Mouse (Mus musculus): Measurements from ENCODE around the gene Iffo2. TPM values are rescaled to one million over a fixed set of nuclear protein-coding genes. Genes with fewer than 3 reads are reported as not detected.
A peak's percentile ranks its signal among the peaks of the same experiment; 100 is the strongest.

Iffo2 gene
- polyA plus RNA-seq, 3 experiments from 2014 or later: 2.7 to 5.1 (median 4.2) TPM

DNA sequence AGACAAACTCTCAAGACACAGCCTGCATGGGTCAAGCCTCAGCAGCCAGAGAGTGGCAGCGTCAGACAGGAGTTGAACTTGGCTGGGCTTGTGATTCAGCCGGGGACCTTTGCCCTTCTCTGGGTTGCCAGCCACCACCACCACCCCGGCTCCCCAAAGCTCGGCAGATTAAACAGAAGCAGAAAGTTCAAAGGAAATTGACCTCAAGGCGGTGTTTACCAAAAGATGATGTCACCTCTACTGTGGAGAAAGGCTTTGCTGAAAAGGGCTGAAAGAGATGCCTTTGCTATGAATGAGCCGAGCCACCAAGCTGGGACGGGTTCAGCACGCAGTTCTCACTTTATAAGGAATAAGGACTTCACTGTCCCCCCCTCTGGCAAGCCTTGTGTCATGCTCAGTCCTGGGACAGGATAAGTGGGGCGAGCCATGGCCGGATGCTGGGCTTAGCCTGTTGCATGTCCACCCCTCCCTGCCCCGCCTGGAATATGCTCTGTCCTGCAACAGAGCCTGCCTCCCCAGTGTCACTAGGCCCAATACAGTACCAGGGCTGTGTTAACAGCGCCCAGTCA, 4.9 kb downstream of the Iffo2 start:
- no peak for ATAC-seq

DNA sequence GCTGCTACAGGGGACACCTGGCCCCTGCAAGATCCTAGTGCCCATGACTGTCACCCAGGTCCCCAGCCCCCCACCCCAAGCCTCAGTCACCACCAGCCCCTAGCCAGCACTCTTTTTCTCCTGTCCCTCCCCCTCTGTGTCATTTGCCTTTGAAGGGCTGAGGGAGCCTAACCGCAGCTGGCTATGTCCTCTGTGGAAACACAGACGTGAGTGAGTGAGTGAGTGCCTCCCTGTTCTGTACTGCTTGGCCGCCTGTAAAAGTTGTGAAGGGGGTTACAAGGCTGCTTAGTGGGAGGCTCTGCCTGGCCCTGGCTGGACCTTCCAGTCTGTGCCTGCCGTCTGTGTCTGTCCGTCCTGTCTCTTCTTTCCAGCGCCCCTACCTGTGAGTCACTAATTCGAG, 5.4 kb downstream of the Iffo2 start:
- no peak for ATAC-seq

DNA sequence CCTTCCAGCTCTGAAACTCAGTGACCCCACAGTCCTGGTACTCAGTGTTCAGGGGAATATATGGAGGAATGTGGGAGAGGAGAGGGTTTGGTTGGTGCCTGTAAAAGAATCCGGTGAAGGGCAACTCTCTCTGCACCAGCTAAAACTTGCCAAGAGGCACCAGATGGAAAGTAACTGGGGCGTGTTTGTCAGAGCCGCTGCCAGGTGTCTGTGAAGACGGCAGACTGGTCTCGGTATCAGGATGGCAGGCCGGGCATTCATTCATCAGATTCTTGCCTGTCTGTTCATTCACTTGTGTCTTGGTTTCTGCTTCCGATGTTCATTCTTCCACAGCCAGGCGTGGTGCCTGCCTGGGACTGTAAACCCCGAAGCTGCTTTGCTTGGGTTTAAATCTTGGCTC, 6.4 kb downstream of the Iffo2 start:
- ATAC-seq: no peak

DNA sequence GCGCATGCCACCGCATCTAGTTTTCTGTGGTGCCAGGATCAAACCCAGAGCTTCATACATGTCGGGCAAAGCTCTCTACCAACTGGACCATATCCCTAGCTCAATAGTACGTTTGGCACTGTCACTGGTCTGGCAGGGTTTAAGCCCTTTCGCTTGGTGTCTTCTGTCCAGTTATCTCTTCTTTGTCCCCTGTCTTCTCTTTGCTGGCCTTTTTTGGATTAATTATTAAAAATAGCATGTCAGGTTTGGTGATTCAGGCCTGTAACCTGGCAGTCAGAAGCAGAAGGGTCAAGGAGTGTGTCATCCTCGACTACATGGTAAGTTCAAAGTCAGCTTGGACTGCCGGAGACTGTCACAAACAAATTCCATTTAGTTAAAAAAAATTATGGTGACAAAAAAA, 10.4 kb downstream of the Iffo2 start:
- ATAC-seq: no peak

DNA sequence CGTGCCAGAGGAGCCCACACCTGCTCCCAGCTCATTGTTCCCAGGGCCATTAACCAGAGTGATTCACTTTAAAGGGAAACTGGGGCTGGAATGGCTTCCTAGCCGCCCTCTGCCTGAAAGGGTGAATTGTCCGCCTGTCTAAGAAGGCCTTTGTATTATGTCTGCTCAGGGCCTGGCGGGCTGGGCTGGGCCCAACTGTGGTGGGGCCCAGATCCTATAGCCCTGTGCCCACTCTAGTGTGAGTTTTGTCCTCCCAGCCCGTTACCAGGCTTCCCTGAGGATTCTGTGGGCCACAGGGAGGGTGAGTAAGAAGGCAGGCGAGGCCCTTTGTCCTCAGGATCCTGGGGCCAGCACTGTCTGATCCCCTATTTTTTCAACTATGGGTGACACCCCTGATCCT, 15.4 kb downstream of the Iffo2 start:
- no peak for ATAC-seq

DNA sequence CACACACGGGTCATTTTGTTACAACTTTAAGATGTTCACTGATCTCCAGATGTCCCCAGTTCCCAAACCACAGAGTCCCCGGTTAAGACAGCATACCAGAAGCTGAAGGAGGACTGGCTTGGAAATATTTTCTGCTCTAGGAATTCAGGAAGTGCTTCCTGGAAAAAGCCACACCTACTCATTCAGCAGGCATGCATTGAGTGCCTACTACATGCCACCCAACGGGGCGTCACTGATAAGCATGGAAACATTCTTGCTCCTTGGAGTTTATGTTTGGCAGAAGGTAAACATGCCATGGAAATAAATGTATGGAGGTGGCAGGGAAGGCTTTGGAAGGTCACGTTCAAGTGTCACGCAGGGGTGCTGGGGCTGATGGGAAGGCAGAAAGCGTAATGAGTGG, 19.1 kb downstream of the Iffo2 start:
- no peak for ATAC-seq

DNA sequence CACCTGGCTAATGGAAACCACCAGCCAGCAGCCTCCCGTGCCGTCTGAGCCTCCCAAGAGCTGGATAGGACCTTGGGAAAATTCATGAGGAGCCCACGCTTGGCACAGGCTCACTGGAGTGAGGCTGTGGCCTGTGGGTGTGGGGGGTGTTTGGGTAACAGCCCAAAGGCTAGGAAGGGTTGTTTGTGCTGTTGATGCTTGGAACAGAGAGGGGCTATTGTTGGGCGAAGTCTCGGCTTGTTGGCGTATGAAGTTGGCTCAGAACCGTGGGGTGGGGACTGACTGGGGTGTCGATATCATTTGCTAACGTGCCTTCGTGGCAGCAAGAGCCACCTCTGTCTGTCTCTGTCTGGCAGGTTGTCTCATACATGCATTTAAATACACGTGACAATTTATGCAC, 24.9 kb downstream of the Iffo2 start:
- no peak for ATAC-seq

DNA sequence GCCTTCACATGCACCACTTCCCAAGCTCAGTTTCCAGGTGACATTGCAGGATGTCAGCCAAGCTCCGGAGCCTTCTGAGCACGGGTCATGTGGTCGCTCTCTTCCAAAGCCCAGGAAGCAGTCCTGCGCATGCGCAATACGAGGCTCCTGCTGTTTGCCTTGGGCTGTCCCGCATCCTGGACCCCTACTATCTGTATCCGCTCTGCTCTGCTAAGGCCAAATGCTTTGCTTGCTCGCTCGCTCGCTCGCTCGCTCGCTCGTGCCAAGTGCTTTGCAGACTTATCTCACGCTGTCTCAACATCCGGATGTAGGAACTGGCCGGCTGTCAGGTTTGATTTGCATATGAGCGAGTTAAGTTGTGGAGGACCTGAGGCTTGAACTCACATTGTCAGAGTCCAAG, 25.6 kb downstream of the Iffo2 start:
- no peak for ATAC-seq

DNA sequence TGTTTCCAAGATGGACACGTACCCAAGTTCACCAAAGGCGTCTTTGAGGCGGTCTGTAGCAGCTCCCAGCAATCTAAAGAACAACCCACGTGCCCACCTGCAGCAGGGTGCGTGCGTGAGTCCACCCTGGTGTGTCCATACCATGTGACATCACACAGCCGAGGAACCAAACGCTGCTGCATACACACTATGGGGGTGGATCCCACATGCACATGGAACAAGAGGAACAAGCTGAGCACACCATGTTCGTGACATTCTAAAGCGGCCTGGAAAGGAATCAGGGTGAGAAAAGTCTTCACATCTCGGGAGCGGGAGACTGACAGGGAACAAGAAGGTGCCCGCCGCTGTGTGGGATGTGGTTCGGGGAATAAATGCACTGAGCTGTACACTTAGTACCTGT, 38.0 kb downstream of the Iffo2 start:
- no peak for ATAC-seq

DNA sequence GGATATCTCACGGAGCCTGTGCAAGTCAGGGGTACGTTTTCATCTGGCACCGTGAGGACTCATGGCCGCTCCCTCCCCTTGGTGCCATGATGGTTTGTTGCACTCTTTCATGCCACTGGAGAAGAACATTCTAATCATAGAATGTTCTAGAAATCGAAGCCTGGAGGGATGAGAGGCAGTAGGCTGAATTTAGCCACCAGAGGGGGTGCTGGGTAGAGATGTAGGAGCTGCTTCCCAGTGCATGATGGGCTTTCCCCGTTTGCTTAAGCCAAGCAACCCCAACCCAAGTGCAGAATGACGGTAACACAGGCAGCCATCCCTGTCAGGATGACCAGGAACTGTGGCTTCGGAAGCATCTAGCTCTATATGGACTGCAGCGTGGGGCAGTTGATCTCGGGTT, 40.4 kb downstream of the Iffo2 start:
- ATAC-seq: no peak

DNA sequence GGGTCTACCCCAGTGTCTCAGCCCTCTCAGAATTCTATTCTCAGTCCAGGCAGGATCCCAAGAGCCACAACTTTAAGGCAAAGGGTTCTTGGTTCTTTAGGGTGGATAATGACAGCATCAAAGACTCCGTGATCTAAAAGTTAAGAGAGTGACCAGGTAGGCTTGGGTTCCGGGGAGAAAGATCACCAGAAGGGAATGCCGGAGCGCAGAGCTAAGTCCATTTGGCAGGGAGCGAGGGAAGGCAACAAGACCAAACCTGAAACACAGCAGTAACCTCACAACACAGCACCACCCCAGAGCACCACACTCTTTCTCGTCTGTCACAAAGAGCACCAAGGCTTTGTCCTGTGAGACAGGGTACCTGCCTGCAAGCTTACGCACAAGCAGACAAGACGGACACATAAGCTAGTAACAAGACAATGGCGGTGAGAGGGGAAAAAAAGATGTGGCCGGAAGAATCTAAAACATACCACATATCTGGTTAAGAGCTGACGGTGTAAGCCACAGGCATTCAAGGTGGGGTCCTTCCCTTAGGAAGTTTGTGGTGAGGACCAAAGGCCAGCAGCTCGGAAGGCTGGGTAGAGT, 42.7 kb downstream of the Iffo2 start:
- ATAC-seq: no peak

DNA sequence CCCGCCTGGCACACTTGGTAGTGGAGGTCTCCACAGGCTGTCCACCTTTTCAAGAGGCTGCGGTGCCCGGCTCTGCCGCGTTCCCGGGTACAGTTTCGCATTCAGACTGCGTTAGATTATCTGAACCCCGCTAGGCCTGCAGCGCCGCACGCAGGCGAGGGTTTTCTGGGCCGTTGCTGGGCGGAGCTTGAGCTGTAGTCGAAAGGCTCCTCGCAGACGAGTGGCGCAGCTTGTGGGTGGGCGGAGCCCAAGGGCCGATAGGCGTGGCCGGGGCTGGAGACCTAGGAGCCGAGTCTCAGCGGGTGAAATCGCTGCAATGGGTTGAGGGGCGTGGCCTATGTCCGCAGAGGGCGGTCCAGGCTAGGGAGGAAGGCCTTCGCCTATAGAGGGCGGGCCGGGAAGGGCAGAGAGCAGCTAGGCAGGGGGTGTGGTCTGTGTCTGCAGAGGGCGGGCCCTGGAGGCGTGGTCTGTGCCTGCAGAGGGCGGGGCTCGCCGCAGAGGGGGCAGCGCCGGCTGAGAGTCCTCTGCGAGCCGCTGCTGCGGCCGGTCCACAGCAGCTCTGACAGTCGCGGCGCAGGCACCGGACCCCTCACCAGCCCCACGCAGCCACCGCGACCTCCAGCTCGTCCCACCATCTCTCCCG, 43.9 kb downstream of the Iffo2 start:
- peak; percentile 83 for ATAC-seq

DNA sequence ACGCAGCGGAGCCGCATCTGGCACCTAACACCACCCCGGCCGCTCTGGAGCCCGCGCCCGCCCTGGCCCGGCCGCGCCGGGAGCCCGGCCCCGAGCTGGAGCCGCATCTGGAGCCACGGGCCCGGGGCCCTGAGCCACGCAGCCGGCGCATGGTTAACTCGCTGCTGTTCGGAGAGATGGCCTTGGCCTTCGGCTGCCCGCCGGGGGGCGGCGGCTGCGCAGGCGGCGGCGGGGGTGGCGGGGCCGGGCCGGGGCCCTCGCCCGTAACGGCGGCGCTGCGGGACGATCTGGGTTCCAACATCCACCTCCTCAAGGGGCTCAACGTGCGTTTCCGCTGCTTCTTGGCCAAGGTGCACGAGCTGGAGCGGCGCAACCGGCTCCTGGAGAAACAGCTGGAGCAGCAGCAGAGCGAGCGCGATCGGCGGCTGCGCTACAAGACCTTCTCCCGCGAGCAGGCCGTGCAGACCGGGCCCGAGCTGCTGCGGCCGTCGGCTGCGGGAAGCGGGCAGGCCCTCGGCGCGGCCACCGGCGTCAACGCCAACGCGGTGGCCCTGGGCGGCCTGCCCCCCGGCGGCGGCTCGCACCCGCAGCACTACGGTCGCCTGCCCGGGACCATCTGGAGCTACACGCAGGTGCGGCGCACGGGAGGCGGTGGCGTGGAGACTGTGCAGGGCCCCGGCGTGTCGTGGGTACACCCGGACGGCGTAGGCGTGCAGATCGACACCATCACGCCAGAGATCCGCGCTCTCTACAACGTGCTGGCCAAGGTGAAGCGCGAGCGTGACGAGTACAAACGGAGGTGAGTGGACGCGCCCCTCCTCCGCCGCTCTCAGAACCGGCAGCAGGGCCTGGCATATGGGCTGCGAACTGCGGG, 44.7 kb downstream of the Iffo2 start:
- ATAC-seq: peak; percentile 8

DNA sequence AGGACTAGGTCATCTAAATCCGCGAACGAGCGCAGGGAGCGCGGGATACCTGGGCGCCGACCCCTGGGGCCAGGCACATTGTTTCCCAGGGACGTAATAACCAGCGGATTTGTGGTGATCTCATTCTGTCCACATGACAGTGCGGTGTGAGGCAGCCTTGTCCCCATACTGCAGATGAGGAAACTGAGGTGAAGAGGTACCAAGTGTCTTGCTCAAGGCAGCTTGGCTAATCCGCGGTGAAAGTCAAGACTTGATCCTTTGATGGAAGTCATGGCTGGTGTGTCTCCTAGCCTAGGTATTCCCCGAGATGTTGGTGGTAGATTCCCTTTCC, 45.3 kb downstream of the Iffo2 start:
- ATAC-seq: no peak

DNA sequence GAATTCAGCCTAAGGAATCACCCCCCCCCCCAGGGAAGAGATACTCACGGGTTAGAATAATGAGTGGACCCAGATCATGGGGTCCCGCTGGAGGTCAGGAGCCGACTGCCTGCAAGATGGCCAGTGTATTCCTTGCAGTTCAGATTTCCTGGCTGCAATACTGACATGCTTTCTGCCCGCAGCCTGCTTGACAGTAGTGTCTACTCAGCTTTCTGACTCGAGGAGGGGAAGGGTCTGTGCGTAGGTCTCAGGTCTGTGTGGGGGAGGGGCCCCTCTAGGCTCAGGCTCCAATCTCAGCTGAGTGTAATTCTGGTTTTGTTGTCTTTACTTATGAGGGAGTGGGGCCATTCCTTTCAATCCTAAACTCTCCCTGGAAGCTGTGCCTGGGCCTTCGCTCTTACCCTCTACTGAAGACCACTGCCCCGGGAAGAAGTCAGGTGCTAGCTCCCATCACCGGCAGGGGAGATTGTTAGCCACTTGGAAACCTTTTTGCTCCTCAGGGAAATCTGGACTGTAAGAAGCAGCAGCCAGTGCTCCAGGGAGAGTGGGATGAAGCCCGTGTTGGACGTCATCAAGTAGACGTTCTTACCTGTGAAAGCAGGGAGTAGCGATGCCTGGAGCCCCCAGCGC, 46.0 kb downstream of the Iffo2 start:
- ATAC-seq: no peak

DNA sequence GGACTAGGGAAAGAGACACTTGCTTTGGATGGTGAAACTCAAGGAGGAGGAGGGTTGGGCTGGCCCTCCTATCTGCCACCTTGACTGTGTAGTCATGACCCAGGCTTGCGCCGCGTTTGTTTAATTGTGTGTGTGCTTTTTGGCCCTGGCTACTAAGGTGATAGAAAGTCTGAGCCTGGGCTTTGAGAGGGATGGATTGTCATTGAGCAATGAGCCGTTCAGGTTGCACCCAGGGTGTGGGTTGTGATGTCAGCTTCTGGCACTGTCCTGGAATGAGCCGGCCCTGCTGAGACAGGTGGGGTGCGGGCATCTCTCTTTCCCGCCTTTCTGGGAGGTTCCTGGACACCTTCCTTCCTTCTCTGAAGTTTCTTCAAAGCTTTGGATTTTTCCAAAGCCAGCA, 46.7 kb downstream of the Iffo2 start:
- ATAC-seq: no peak

DNA sequence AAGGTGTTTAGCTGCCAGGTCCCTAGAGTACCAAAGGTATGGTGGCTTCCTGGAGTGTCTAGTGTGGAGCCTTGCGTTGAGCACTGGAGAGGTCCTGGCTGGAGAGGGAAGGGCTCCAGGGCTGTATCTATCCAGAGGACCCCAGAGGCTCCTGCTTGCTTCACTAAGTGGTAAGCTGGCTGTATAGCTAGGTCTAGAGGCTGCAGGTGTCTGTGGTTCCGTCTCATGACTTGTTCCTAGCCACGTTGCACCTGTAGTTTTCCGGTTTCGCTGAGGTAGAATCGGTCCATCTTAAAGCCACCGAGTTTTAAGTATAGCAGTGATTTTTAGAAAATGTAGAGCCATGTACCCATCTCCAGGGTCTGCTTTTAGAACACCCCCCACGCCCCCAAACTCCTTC, 48.0 kb downstream of the Iffo2 start:
- ATAC-seq: no peak

DNA sequence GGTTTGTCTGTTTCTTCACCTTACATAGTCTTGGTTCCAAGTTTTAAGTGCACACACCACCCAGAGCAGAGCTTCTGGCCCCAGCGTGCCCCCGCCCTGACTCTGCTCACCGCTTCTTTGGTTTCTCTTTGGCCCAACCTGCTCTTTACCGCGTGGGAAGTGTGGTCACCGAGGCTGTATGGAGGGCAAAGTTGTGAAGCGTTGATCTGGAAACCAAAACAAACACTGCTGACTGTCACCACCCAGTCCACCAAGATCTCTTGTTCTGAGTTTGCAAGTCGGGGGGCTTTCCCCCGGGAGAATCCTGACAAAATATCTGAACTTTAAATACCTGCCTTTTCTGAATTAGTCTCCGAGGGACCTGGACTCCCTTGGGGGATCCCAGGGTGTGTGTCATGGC, 48.7 kb downstream of the Iffo2 start:
- ATAC-seq: peak; percentile 48

DNA sequence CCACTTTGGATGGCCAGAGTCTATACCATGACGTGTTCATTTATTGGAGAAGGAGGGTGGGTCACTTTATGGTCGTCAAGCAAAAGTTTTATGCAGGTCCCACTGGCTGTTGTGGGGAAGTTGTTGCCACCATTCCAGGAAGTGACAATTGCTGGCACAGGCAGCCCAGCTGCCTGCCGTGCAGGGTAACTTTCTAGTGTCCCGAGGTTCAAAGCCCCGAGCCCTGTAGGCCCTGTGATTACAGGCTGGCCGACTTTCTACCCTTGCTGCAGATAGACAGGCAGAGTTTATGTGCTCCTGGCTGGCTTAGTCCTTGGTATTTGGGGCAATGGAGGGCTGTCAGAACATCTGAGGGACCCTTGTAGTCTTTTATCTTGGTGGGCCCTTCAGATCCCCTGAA, 49.1 kb downstream of the Iffo2 start:
- peak; percentile 15 for ATAC-seq

DNA sequence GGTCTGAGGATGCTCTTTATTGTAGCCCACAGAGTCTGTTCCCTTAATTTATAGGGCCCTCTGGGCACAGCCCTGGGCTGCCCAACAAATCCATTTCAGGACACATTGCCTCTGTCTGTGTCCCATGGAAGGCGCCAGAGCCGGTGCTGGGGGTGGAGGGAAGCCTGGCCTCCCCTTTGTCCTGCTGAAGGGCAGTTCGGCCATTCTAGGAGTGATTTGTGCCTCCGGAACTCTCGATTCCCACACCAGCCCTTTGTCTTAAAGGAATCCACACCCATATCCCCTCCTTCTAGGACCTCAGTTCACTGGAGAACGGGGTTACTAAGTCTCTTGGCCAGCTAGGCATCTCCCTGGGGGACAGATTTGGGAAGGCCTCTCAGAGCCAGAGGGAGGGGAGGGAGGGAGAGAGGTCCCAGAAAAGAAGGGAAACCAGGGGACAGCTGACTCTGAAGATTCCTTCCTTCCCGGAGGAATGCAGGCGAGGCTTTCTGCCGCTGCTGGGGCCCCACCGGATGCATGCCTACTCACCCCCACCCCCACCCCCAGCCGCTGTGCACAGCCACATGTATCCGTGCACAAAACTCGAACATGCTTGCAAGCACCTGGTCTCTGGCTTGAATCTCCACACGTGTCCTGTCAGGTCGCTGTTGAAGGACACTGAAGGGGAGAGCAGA, 50.5 kb downstream of the Iffo2 start:
- ATAC-seq: no peak

DNA sequence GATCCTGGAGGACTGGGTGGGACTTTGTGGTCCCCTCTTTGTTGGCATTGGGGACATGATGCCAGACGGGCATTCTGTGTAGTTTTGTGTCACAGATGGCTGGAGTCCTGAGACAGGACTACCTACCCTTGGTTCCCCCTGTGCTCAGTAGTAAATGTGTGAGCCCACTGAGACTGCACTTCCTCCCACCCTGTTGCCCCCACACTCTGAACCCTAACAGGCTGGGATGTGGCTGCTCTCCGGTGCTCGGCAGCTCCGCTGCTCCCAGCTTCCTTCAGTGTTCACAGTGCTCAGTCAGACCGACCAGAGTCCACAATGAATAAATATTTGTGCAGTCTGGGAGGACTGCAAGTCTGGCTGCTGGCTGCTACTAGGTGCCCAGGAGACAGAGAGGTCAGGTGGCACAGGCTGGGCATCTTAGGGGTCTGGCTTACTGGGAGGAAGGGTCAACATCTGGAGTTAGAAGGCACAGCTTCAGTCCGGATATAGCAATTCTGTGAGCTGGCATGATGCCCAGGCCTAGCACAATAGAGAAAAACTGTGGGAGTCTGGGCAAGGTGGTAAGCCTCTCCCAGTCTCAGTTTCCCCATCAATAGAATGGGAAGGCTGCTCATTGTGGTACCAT, 51.2 kb downstream of the Iffo2 start:
- no peak for ATAC-seq

DNA sequence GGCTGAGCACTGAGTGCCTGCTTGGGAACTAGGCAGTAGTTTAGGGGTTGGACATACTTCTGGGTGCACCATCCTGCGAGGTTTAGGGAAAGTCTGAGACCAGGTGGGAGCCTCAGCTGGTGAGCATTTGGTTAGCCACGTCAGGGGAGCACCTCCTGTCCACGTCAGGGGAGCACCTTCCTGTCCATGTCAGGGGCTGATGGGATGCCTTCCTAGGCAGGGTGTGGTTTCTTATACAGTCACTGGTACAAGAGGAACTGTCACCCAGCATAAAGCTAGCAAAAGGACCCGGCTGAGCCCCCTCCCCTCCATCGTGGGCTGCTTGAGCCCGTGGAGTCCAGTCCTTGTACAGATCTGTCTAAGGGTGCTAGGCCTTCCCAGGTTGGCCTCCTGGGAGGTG, 52.0 kb downstream of the Iffo2 start:
- ATAC-seq: no peak
